In the genomic region with DNA sequence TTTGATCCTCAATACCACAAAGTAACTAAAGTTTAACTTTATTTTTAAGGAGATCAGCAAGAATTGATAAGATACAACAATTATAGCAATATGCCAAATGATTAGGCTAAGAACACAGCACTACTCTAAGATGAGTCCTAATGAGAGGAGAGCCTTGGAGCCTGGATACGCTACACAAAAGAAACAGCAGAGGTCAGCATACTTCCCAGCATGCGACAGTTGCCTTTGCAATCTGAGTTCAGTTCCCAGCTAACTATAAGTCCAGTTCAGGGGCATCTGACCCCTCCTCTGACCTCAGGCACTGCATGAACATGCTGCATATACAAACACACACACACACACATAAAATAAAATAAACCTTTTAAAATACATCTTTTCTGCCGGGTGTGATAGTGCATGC, we compare ENCODE assay signal across 24 mouse cellular contexts. TPM values are rescaled to one million over a fixed set of nuclear protein-coding genes. Genes with fewer than 3 reads are reported as not detected.
DNase-seq lines count a peak whose midpoint lies in the region; TF ChIP-seq lines count a peak whose summit lies in the region.
"Had no signal": no experiment of that assay in that cellular context is flagged by ENCODE, and none has a peak within 500 bp of the region (broad histone marks: within the 10 kb centered on the region; RNA-seq: fewer than 3 reads in every experiment).

No protein-coding gene starts in this region.

- no peaks in the 10 kb centered on the region for H3K27me3 ChIP-seq in heart, adult 2 months (ENCODE audit: control insufficient read depth, insufficient read depth, low read length)
- no peaks in the 10 kb centered on the region for H3K27me3 ChIP-seq in ES-Bruce4 (ENCODE audit: control insufficient read depth, insufficient read depth, low read length, poor library complexity, severe bottlenecking)
- H3K27me3 ChIP-seq: embryonic facial prominence, embryonic 15.5 days; heart, embryonic 13.5 days; intestine, embryonic 15.5 days; lung, embryonic 15.5 days; midbrain, embryonic 13.5 days had no signal

- no peaks in the 10 kb centered on the region for H3K79me2 ChIP-seq in heart, adult 2 months (replicated peaks; ENCODE audit: control insufficient read depth, insufficient read depth, low read length)

- TF ChIP-seq POLR2A in heart, adult 2 months (IDR thresholded peaks at IDR 0.05; ENCODE audit: insufficient read depth, low read depth, low read length), result no peak
- no peak for TF ChIP-seq POLR2A in ES-Bruce4 (IDR thresholded peaks at IDR 0.05; ENCODE audit: insufficient read depth, low read length)

- no peaks in the 10 kb centered on the region; the same call in 1 of the 2 replicates for H3K4me1 ChIP-seq in heart, adult 2 months (ENCODE audit: control insufficient read depth, insufficient read depth, low read length)
- H3K4me1 ChIP-seq in ES-Bruce4 (ENCODE audit: control insufficient read depth, insufficient read depth, low read length), result no peaks in the 10 kb centered on the region
- H3K4me1 ChIP-seq: intestine, embryonic 15.5 days had no signal

- no peak overlapping the region for H3K9ac ChIP-seq in heart, adult 2 months (ENCODE audit: low read depth, low read length)
- no peak overlapping the region for H3K9ac ChIP-seq in ES-Bruce4 (ENCODE audit: low read depth, poor library complexity, severe bottlenecking)
- H3K9ac ChIP-seq: embryonic facial prominence, embryonic 15.5 days; heart, embryonic 13.5 days; intestine, embryonic 15.5 days; lung, embryonic 15.5 days; midbrain, embryonic 13.5 days had no signal

- 47% methylated on average over 3 of the region's 3 CpGs for WGBS in heart, adult 2 months

- H3K27ac ChIP-seq in heart, adult 2 months, result no peak overlapping the region
- H3K27ac ChIP-seq in left cerebral cortex, adult 2 months, result no peak overlapping the region
- no peak overlapping the region for H3K27ac ChIP-seq in ES-Bruce4 (ENCODE audit: insufficient read depth, low read length)
- H3K27ac ChIP-seq: embryonic facial prominence, embryonic 15.5 days; forebrain, embryonic 10.5 days; intestine, embryonic 15.5 days; lung, embryonic 15.5 days; midbrain, embryonic 13.5 days had no signal

- peaks cover 2% of the 10 kb centered on the region for H3K36me3 ChIP-seq in heart, adult 2 months (ENCODE audit: control insufficient read depth, insufficient read depth, low read length)
- no peaks in the 10 kb centered on the region for H3K36me3 ChIP-seq in ES-Bruce4 (ENCODE audit: control insufficient read depth, insufficient read depth, low read length, poor library complexity, severe bottlenecking)
- H3K36me3 ChIP-seq: embryonic facial prominence, embryonic 15.5 days; forebrain, embryonic 10.5 days; heart, embryonic 13.5 days; intestine, embryonic 15.5 days; lung, embryonic 15.5 days; midbrain, embryonic 13.5 days had no signal

- H3K4me3 ChIP-seq in heart, adult 2 months, result no peak overlapping the region
- H3K4me3 ChIP-seq in left cerebral cortex, adult 2 months, result no peak overlapping the region
- H3K4me3 ChIP-seq in ES-Bruce4 (ENCODE audit: low read depth, low read length), result no peak overlapping the region
- H3K4me3 ChIP-seq: embryonic facial prominence, embryonic 15.5 days; forebrain, embryonic 10.5 days; heart, embryonic 13.5 days; intestine, embryonic 15.5 days; lung, embryonic 15.5 days; midbrain, embryonic 13.5 days had no signal

- intact Hi-C loops in heart, adult 2 months (cut with DNase I), result loop anchor here (10.0 kb wide), 1 partner anchor 251 kb away; a partner anchor contains a TSS
- intact Hi-C loops in left cerebral cortex, adult 2 months (cut with DNase I), result no loop called here

- no peak for TF ChIP-seq EP300 in heart, adult 2 months (IDR thresholded peaks at IDR 0.05; ENCODE audit: insufficient read depth, low read depth, low read length)
- no peak for TF ChIP-seq EP300 in ES-Bruce4 (IDR thresholded peaks at IDR 0.05; ENCODE audit: insufficient read depth, low read depth, low read length)

- DNase-seq in heart, adult 2 months, result no peak
- DNase-seq in heart, adult 18-20 months, result no peak
- no peak for DNase-seq in left cerebral cortex, adult 2 months (ENCODE audit: extremely low spot score in 1 of 2, low spot score in 2 of 2)
- DNase-seq in left cerebral cortex, adult 9 months (ENCODE audit: low spot score in 2 of 2), result no peak
- peak; percentile 51 for DNase-seq in 416B (ENCODE audit: low read depth)
- no peak for DNase-seq in spleen, postnatal 14 days (ENCODE audit: low spot score in 2 of 2)
- DNase-seq in cerebellum, postnatal 25 days, result no peak
- DNase-seq: adrenal gland, postnatal 36 days; cerebellum, adult 2 months; gastrocnemius, postnatal 10 days; kidney, postnatal 25 days; spleen, adult 18-20 months had no signal

- TF ChIP-seq CTCF in heart, adult 2 months (IDR thresholded peaks at IDR 0.05), result peak; percentile 34
- TF ChIP-seq CTCF in left cerebral cortex, adult 2 months (IDR thresholded peaks at IDR 0.05), result peak; percentile 9
- peak; percentile 3 for TF ChIP-seq CTCF in ES-Bruce4 (IDR thresholded peaks at IDR 0.05; ENCODE audit: low read depth, low read length)

- H3K9me3 ChIP-seq in ES-Bruce4 (replicated peaks; ENCODE audit: control insufficient read depth, insufficient read depth, low read length, poor library complexity, severe bottlenecking), result no peaks in the 10 kb centered on the region
- H3K9me3 ChIP-seq: embryonic facial prominence, embryonic 15.5 days; forebrain, embryonic 10.5 days; heart, embryonic 13.5 days; intestine, embryonic 15.5 days; lung, embryonic 15.5 days; midbrain, embryonic 13.5 days had no signal

RNA-seq across cellular contexts. Expression of a gene that starts 4.7 kb away (rescaled TPM):
- 10 to 100 TPM; 14.1 to 16.2 TPM for total RNA-seq in heart, adult 2 months (2021)
- 10.9 and 16.3 TPM in 2 replicates for polyA plus RNA-seq in heart, adult 2 months (2012; rRNA removed)
- total RNA-seq in heart, adult 18-20 months (2021), result 10 to 100 TPM; 12.0 to 14.4 TPM
- 10 to 100 TPM; 42.2 to 48.8 TPM for total RNA-seq in left cerebral cortex, adult 2 months (2021)
- 21.4 and 22.3 TPM in 2 replicates for polyA plus RNA-seq in ES-Bruce4 (2011; ENCODE audit: insufficient read depth, insufficient read length, low read depth, missing spikeins)

RNA-seq across cellular contexts. Expression of a gene that starts 10.8 kb away (rescaled TPM):
- total RNA-seq in heart, adult 2 months (2021), result under 1 TPM; 0.31 to 0.52 TPM
- 0.31 and 0.91 TPM in 2 replicates for polyA plus RNA-seq in heart, adult 2 months (2012; rRNA removed)
- total RNA-seq in heart, adult 18-20 months (2021), result under 1 TPM; 0.35 to 0.54 TPM
- total RNA-seq in left cerebral cortex, adult 2 months (2021), result not detected
- not detected in 2 replicates for polyA plus RNA-seq in ES-Bruce4 (2011; ENCODE audit: insufficient read depth, insufficient read length, low read depth, missing spikeins)
- total RNA-seq: adrenal gland, postnatal 36 days; common myeloid progenitor, adult 5-6 weeks; hematopoietic stem cell, adult 5-6 weeks; left cerebral cortex, postnatal 14 days; megakaryocyte progenitor cell, adult 5-6 weeks had no signal
- polyA plus RNA-seq: CD4-positive, CD25-positive, alpha-beta regulatory T cell, adult 4 months; cerebellum, adult 2 months; midbrain, embryonic 13.5 days had no signal

RNA-seq across cellular contexts. Expression of a gene that starts 22.6 kb away (rescaled TPM):
- total RNA-seq in heart, adult 2 months (2021), result 100 to 1,000 TPM in 1 of 2 experiments, 10 to 100 TPM in 1; 96.8 to 126 TPM
- polyA plus RNA-seq in heart, adult 2 months (2012; rRNA removed), result 63.4 and 67.7 TPM in 2 replicates
- total RNA-seq in heart, adult 18-20 months (2021), result 10 to 100 TPM; 87.3 to 87.9 TPM
- total RNA-seq in left cerebral cortex, adult 2 months (2021), result under 1 TPM; 0.21 to 0.23 TPM
- 6.1 and 7.0 TPM in 2 replicates for polyA plus RNA-seq in ES-Bruce4 (2011; ENCODE audit: insufficient read depth, insufficient read length, low read depth, missing spikeins)
- total RNA-seq: hematopoietic stem cell, adult 5-6 weeks had no signal
- polyA plus RNA-seq: CD4-positive, CD25-positive, alpha-beta regulatory T cell, adult 4 months had no signal

RNA-seq across cellular contexts. Expression of a gene that starts 28.6 kb away (rescaled TPM):
- total RNA-seq in heart, adult 2 months (2021), result 100 to 1,000 TPM in 1 of 2 experiments, 10 to 100 TPM in 1; 98.2 to 106 TPM
- polyA plus RNA-seq in heart, adult 2 months (2012; rRNA removed), result 133 and 146 TPM in 2 replicates
- total RNA-seq in heart, adult 18-20 months (2021), result 10 to 100 TPM; 95.8 to 97.9 TPM
- total RNA-seq in left cerebral cortex, adult 2 months (2021), result 100 to 1,000 TPM; 113 to 115 TPM
- 133 and 140 TPM in 2 replicates for polyA plus RNA-seq in ES-Bruce4 (2011; ENCODE audit: insufficient read depth, insufficient read length, low read depth, missing spikeins)

RNA-seq across cellular contexts. Expression of a gene that starts 49.2 kb away (rescaled TPM):
- 1 to 10 TPM; 5.3 to 5.9 TPM for total RNA-seq in heart, adult 2 months (2021)
- 5.3 and 6.9 TPM in 2 replicates for polyA plus RNA-seq in heart, adult 2 months (2012; rRNA removed)
- 1 to 10 TPM; 4.6 to 6.1 TPM for total RNA-seq in heart, adult 18-20 months (2021)
- total RNA-seq in left cerebral cortex, adult 2 months (2021), result 10 to 100 TPM; 17.6 to 18.2 TPM
- polyA plus RNA-seq in ES-Bruce4 (2011; ENCODE audit: insufficient read depth, insufficient read length, low read depth, missing spikeins), result 8.0 and 8.9 TPM in 2 replicates

Comparison
In these comparisons a context has a peak if more than half of its experiments do, and no peak if none do; other contexts are left out.
1. RNA of a gene that starts 22.6 kb away (total RNA-seq): 96.8 to 126 TPM in heart, adult 2 months and 87.3 to 87.9 TPM in heart, adult 18-20 months; 0.21 to 0.23 TPM in left cerebral cortex, adult 2 months; every median in the first group is over 10 times any median in the second.
2. Peak in every context shown above with its lines, with median percentiles within 50 percentile points of each other: CTCF ChIP-seq.